In the genomic region with DNA sequence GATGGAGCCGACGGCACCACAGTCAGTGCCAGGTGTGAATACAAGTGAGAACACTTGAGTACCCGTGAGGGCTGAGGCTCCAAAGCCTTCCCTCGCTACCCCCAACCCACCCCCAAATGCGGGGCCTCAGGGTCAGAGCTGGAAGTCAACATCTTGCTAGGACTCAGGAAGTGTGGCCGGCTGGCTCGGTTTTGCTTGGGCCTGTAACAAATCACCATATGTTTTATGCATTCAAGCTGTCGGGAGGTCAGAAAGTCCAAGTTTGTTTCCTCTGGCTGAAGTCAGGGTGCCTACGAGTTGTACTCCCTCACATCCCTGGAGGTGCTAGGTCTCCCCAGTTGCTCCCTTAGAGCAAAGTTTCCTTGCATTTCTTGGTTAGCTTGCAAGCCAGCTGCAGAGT, we compare ENCODE assay signal across 13 mouse cellular contexts. TPM values are rescaled to one million over a fixed set of nuclear protein-coding genes. Genes with fewer than 3 reads are reported as not detected.
DNase-seq lines count a peak whose midpoint lies in the region; ATAC-seq lines count a peak whose summit lies in the region.
"Had no signal": no experiment of that assay in that cellular context is flagged by ENCODE, and none has a peak within 500 bp of the region (broad histone marks: within the 10 kb centered on the region; RNA-seq: fewer than 3 reads in every experiment).

No protein-coding gene starts in this region.

- WGBS in kidney, embryonic 16.5 days = 12% methylated on average over 9 of the region's 9 CpGs
- 49% methylated on average over 9 of the region's 9 CpGs for WGBS in heart, embryonic 16.5 days
- WGBS in limb, embryonic 11.5 days = 22% methylated on average over 9 of the region's 9 CpGs

- no peaks in the 10 kb centered on the region; the same call in 1 of the 2 replicates for H3K27me3 ChIP-seq in kidney, embryonic 16.5 days (ENCODE audit: insufficient read depth, low read length)
- H3K27me3 ChIP-seq in heart, embryonic 16.5 days (ENCODE audit: control insufficient read depth, insufficient read depth, low read length) = no peaks in the 10 kb centered on the region
- no peaks in the 10 kb centered on the region for H3K27me3 ChIP-seq in limb, embryonic 11.5 days (ENCODE audit: control insufficient read depth, insufficient read depth, low read length)

- H3K27ac ChIP-seq in kidney, embryonic 16.5 days (ENCODE audit: low read length) = 0 out of 2 replicates have a peak overlapping the region, but pooled peaks have one; percentile 33
- H3K27ac ChIP-seq in heart, embryonic 16.5 days (ENCODE audit: low read length) = peak overlapping the region; percentile 96
- no peak overlapping the region for H3K27ac ChIP-seq in limb, embryonic 11.5 days (replicated peaks; ENCODE audit: low read depth, low read length)
- H3K27ac ChIP-seq: left cerebral cortex, adult 2 months had no signal

- H3K9me3 ChIP-seq in kidney, embryonic 16.5 days (ENCODE audit: low read length) = no peaks in the 10 kb centered on the region
- H3K9me3 ChIP-seq in heart, embryonic 16.5 days (replicated peaks; ENCODE audit: control insufficient read depth, low read length) = no peaks in the 10 kb centered on the region
- H3K9me3 ChIP-seq in limb, embryonic 11.5 days (ENCODE audit: control insufficient read depth, low read length) = no peaks in the 10 kb centered on the region
- H3K9me3 ChIP-seq: forebrain, embryonic 10.5 days had no signal

- no peaks in the 10 kb centered on the region for H3K36me3 ChIP-seq in kidney, embryonic 16.5 days (ENCODE audit: insufficient read depth, low read length)
- no peaks in the 10 kb centered on the region for H3K36me3 ChIP-seq in heart, embryonic 16.5 days (ENCODE audit: control insufficient read depth, insufficient read depth)
- H3K36me3 ChIP-seq in limb, embryonic 11.5 days (ENCODE audit: control insufficient read depth, insufficient read depth, low read length) = no peaks in the 10 kb centered on the region
- H3K36me3 ChIP-seq: forebrain, embryonic 10.5 days had no signal

- 0 out of 2 replicates have a peak, but pooled peaks have one; percentile 8 for ATAC-seq in kidney, embryonic 16.5 days (ENCODE audit: low FRiP score, low TSS enrichment)
- ATAC-seq in heart, embryonic 16.5 days (replicated peaks; ENCODE audit: extremely low read depth, insufficient read depth, low FRiP score) = no peak
- no peak for ATAC-seq in limb, embryonic 11.5 days (ENCODE audit: insufficient number of reproducible peaks, low FRiP score, low TSS enrichment, low read depth)

- H3K4me2 ChIP-seq in kidney, embryonic 16.5 days (replicated peaks; ENCODE audit: low read depth, low read length) = no peak overlapping the region
- H3K4me2 ChIP-seq in heart, embryonic 16.5 days (ENCODE audit: low read depth, low read length) = no peak overlapping the region
- no peak overlapping the region for H3K4me2 ChIP-seq in limb, embryonic 11.5 days (ENCODE audit: low read depth, severe bottlenecking)

- H3K9ac ChIP-seq in kidney, embryonic 16.5 days (replicated peaks; ENCODE audit: low read length) = no peak overlapping the region; the same call in 1 of the 2 replicates
- no peak overlapping the region; the same call in 1 of the 2 replicates for H3K9ac ChIP-seq in heart, embryonic 16.5 days (ENCODE audit: low read length)
- no peak overlapping the region for H3K9ac ChIP-seq in limb, embryonic 11.5 days (ENCODE audit: low read length)

- DNase-seq in cerebellum, adult 9-11 months = peak; percentile 50
- DNase-seq in cerebellum, postnatal 36 days = no peak
- DNase-seq in kidney, adult 8-10 months = no peak
- DNase-seq in limb, embryonic 11.5 days (ENCODE audit: low spot score) = peak; percentile 64
- DNase-seq in frontal cortex, postnatal 36 days (ENCODE audit: low spot score in 2 of 2) = no peak
- no peak for DNase-seq in left cerebral cortex, postnatal 4 days
- DNase-seq: adrenal gland, postnatal 10 days; midbrain, embryonic 14.5 days; thymus, adult 2 months had no signal

- intact Hi-C loops in left cerebral cortex, postnatal 4 days (cut with DNase I) = no loop called here

- H3K4me1 ChIP-seq in kidney, embryonic 16.5 days (ENCODE audit: insufficient read depth, low read length) = peaks cover 58% of the 10 kb centered on the region
- peaks cover 81% of the 10 kb centered on the region for H3K4me1 ChIP-seq in heart, embryonic 16.5 days (ENCODE audit: control insufficient read depth, insufficient read depth, low read length)
- H3K4me1 ChIP-seq in limb, embryonic 11.5 days (ENCODE audit: control insufficient read depth, insufficient read depth, low read length) = peaks cover 45% of the 10 kb centered on the region

- H3K4me3 ChIP-seq in kidney, embryonic 16.5 days (ENCODE audit: low read length) = no peak overlapping the region
- H3K4me3 ChIP-seq in heart, embryonic 16.5 days (ENCODE audit: low read length) = no peak overlapping the region
- H3K4me3 ChIP-seq in limb, embryonic 11.5 days (ENCODE audit: low read depth, low read length) = no peak overlapping the region
- H3K4me3 ChIP-seq: forebrain, embryonic 10.5 days; left cerebral cortex, adult 2 months had no signal

RNA-seq across cellular contexts. Expression of gene Umps, which starts 27.2 kb away (rescaled TPM):
- 66.3 and 66.6 TPM in 2 replicates for polyA plus RNA-seq in kidney, embryonic 16.5 days (2015; fragmentation: Nextera tagmentation; extraction: Ambion mirVana)
- polyA plus RNA-seq in heart, embryonic 16.5 days (2015; fragmentation: Nextera tagmentation; extraction: Ambion mirVana) = 29.4 and 30.7 TPM in 2 replicates
- 96.4 and 99.1 TPM in 2 replicates for polyA plus RNA-seq in limb, embryonic 11.5 days (2014; fragmentation: Nextera tagmentation; extraction: Ambion mirVana)
- 10 to 100 TPM; 20.4 to 23.2 TPM for total RNA-seq in left cerebral cortex, postnatal 4 days (2021)

Comparison
In these comparisons a context has a peak if more than half of its experiments do, and no peak if none do; other contexts are left out.
1. DNase-seq: peak in cerebellum, adult 9-11 months (single experiment) and limb, embryonic 11.5 days (single experiment); none in cerebellum, postnatal 36 days (0 of 2), kidney, adult 8-10 months (0 of 2), frontal cortex, postnatal 36 days (0 of 2) and left cerebral cortex, postnatal 4 days (single experiment).